Mouse (Mus musculus): Measurements from ENCODE around the gene Akr1d1. TPM values are rescaled to one million over a fixed set of nuclear protein-coding genes. Genes with fewer than 3 reads are reported as not detected.

The Akr1d1 gene
- polyA plus RNA-seq, 1 experiment from 2014 or later = not detected

DNA sequence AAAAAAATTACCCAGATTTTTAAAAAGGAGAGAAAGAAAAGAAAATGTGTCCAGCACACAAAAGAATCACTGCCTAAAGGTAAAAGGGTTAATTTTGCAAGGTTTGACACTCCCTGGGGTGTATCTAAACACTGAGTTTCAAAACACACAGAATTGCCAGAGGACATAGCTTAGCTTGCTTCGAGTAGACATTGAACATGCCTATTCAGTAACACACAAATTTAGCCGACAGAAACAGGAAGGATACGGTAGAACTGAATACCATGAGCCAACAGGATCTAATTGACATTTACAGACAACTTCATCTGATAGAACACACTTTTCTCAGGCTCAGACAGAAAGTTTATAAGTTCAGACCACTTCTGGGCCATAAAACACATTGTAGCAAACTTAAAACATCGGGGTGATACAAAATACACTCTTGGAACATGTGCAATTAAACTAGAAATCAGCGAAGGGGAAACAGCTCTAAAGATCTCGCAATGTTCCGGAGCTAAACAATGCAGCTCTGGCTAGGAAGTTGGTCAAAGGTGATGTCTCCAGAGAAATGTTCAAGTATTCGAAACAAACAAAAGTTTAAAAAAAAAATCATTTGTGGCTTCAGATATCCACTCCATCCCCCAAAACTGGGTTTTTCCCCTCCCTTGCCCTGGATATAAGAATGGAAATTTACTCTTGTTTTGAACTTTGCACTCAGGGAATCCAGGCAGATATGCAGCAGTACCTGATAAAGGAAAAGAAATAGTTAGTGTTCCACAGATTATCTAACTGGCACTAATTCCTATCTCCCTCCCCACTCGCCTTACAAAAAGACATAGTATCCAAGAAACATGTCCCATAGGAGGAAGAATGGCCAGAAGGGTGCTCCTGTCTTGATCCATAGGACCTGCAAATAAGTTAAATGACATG is 73.1 kb downstream of the Akr1d1 start:
- 48% methylated on average over 9 of the region's 9 CpGs for WGBS
- no peaks in the 10 kb centered on the region for H3K9me3 ChIP-seq (ENCODE audit: control insufficient read depth, low read length)
- no peaks in the 10 kb centered on the region for H3K4me1 ChIP-seq (ENCODE audit: control insufficient read depth, insufficient read depth, low read length)
- H3K27me3 ChIP-seq (ENCODE audit: control insufficient read depth, insufficient read depth, low read length) = no peaks in the 10 kb centered on the region
- no peak overlapping the region for H3K27ac ChIP-seq (ENCODE audit: low read depth, low read length)
- no peak overlapping the region for H3K9ac ChIP-seq (replicated peaks; ENCODE audit: low read depth, low read length)
- H3K4me3 ChIP-seq (ENCODE audit: low read depth, low read length) = no peak overlapping the region
- ATAC-seq (ENCODE audit: low read depth) = no peak
- no peak overlapping the region for H3K4me2 ChIP-seq (ENCODE audit: low read depth, low read length)
- no peaks in the 10 kb centered on the region for H3K36me3 ChIP-seq (ENCODE audit: control insufficient read depth, insufficient read depth, low read length)

DNA sequence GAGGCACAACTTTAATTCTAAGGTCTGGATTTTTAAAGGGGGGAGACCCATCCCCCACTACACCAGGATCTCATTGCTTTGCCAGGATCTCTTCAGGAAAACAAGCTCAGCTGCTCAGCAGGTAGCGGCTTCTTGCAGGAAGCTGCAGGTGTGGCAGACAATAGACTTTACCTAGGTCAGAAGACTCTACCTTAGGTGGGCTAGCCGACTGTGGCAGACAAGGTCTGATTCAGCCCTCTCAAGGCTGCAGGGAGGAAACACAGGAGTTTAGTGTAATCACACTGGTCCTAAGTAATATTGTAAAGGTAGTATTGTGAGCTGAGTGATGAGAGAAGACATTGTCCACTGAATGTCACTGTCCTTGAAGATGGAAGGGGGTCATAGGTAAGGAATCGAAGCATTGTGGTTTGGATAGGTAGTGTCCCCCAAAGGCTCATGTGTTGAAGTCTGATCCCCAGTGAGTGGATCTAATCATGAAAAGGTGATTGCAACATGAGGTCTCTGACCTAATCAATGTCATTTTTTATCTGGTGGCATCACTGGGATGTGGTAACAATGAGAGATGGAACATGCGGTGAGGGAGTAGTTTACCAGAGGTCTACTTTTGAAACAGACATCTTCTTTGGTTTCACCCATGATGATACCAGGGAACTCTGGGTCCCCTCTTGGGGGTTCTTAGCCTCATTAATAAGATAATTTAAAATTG is 74.4 kb downstream of the Akr1d1 start:
- Histone ChIP-seq H3K36me3 (ENCODE audit: control insufficient read depth, insufficient read depth, low read length) (no peaks in the 10 kb centered on the region), H3K4me2 (ENCODE audit: low read depth, low read length) (no peak overlapping the region), H3K4me1 (ENCODE audit: control insufficient read depth, insufficient read depth, low read length) (no peaks in the 10 kb centered on the region), H3K9ac (replicated peaks; ENCODE audit: low read depth, low read length) (no peak overlapping the region), H3K27me3 (ENCODE audit: control insufficient read depth, insufficient read depth, low read length) (no peaks in the 10 kb centered on the region), H3K9me3 (ENCODE audit: control insufficient read depth, low read length) (no peaks in the 10 kb centered on the region), H3K27ac (ENCODE audit: low read depth, low read length) (no peak overlapping the region), H3K4me3 (ENCODE audit: low read depth, low read length) (no peak overlapping the region)
- WGBS = 87% methylated on average over 4 of the region's 4 CpGs
- ATAC-seq (ENCODE audit: low read depth) = no peak

DNA sequence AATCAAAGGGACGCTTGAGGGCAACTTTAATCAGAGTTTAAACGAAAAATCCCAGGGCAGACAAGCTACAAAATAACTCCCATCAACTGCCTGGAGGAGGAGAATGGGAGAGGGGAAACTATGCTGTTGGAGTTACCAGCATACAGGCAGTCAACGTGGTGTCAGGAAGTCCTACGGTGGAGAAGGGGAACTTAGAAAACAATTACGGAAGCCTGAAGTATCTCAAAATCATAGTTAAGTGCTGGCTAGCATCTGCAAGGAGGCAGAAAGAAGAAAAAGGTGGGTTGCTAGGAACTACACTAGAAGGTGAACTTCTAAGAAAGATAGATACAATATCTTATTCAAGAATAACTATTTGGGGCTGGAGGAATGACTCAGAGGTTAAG is 74.9 kb downstream of the Akr1d1 start:
- Histone ChIP-seq H3K4me3 (ENCODE audit: low read depth, low read length) (no peak overlapping the region), H3K9me3 (ENCODE audit: control insufficient read depth, low read length) (no peaks in the 10 kb centered on the region), H3K27me3 (ENCODE audit: control insufficient read depth, insufficient read depth, low read length) (no peaks in the 10 kb centered on the region), H3K36me3 (ENCODE audit: control insufficient read depth, insufficient read depth, low read length) (no peaks in the 10 kb centered on the region), H3K27ac (ENCODE audit: low read depth, low read length) (no peak overlapping the region), H3K4me1 (ENCODE audit: control insufficient read depth, insufficient read depth, low read length) (no peaks in the 10 kb centered on the region), H3K9ac (replicated peaks; ENCODE audit: low read depth, low read length) (no peak overlapping the region), H3K4me2 (ENCODE audit: low read depth, low read length) (no peak overlapping the region)
- ATAC-seq (ENCODE audit: low read depth) = no peak
- WGBS = 70% methylated on average over 5 of the region's 5 CpGs

DNA sequence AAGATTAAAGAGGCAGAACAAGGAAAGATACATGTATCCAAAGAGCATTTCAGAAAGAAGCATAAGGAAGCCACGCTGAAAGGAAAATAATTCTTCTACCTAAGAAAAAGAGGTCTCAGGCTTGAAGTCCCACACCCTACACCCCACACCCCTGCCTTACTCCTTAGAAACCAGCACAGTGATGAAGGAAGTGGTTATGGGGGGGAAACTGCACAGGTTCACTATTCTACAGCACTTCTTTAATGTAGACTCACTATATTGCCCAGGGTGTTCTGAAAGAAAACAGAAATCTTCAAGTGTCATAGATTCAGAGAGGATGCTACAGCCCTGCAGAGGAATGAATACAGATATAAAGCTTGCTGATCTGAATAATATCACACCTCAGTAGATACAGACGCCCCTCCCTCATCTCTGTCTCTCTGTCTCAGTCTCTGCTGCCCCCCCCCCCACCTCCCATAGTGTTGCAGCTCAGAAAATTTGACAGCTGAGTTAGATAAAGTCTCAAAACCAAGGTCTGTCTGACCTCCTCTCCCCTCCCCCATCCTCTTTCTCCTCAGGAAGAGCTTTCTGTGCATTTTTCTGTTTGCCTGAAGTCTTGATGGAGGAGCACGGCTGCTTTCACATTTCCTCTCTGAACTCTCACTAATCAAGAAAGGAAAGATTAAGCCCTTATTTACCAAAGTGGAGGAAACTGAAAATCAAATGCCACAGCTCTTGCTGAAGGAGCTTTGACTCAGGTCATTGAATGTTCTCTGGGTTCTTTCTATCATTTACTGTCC is 77.7 kb downstream of the Akr1d1 start:
- Histone ChIP-seq H3K4me3 (ENCODE audit: low read depth, low read length) (no peak overlapping the region), H3K9me3 (ENCODE audit: control insufficient read depth, low read length) (no peaks in the 10 kb centered on the region), H3K36me3 (ENCODE audit: control insufficient read depth, insufficient read depth, low read length) (no peaks in the 10 kb centered on the region), H3K27me3 (ENCODE audit: control insufficient read depth, insufficient read depth, low read length) (no peaks in the 10 kb centered on the region), H3K4me1 (ENCODE audit: control insufficient read depth, insufficient read depth, low read length) (no peaks in the 10 kb centered on the region), H3K9ac (replicated peaks; ENCODE audit: low read depth, low read length) (no peak overlapping the region), H3K27ac (ENCODE audit: low read depth, low read length) (no peak overlapping the region), H3K4me2 (ENCODE audit: low read depth, low read length) (no peak overlapping the region)
- no peak for ATAC-seq (ENCODE audit: low read depth)
- 76% methylated on average over 3 of the region's 3 CpGs for WGBS

DNA sequence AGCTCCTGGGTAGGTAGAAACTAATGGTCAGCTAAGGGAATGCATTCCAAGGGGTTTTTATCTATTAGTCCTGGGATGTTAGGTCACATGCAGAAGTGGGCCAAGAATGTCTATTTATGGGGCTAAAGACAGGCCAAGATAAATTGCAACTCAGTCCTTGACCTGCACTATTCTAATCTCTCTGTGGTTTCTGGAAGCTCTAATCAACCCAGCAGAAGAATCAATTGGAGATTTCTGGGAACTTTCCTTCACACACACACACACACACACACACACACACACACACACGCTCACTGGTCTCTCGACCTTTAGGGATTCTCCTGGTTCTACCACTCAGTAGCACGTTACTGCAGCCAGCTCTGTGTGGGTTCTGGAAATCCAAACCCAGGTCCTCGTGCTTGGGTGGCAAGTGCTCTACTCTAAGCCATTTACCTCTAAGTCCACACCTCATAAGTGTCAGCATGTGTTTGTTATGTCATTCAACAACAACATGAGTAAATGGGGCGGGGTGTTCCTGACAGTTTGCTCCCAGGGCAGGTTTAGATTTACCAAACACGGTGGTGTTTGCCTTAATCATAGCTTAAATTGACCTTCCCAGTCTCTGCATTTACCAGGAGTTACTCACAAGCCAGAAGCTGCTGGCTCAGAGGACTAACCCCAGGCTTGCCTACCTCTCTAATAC is 82.8 kb downstream of the Akr1d1 start:
- Histone ChIP-seq H3K9me3 (ENCODE audit: control insufficient read depth, low read length) (no peaks in the 10 kb centered on the region), H3K4me3 (ENCODE audit: low read depth, low read length) (no peak overlapping the region), H3K36me3 (ENCODE audit: control insufficient read depth, insufficient read depth, low read length) (no peaks in the 10 kb centered on the region), H3K4me1 (ENCODE audit: control insufficient read depth, insufficient read depth, low read length) (no peaks in the 10 kb centered on the region), H3K9ac (replicated peaks; ENCODE audit: low read depth, low read length) (no peak overlapping the region), H3K27ac (ENCODE audit: low read depth, low read length) (no peak overlapping the region), H3K27me3 (ENCODE audit: control insufficient read depth, insufficient read depth, low read length) (no peaks in the 10 kb centered on the region), H3K4me2 (ENCODE audit: low read depth, low read length) (no peak overlapping the region)
- ATAC-seq (ENCODE audit: low read depth) = no peak
- 84% methylated on average over 6 of the region's 6 CpGs for WGBS

DNA sequence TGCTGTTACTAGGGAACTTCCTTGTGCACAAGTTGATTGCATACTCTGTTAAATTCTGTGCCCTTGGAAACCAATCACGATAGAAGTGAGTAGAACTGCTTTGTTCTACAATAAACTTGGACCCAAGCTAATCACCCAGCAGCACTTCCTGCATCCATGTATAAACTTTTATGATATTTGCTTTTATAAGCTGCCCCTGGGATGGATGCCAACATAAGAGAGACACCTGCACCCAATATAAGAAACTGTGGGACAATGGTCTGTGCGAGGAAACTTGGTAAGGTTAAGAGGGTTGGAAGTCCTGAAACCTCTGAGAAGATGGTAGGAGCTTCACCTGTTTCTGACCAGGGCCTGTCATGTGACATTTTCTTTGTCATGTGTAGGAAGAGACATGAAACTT is 85.5 kb downstream of the Akr1d1 start:
- 91% methylated on average over 2 of the region's 2 CpGs for WGBS
- no peaks in the 10 kb centered on the region for H3K27me3 ChIP-seq (ENCODE audit: control insufficient read depth, insufficient read depth, low read length)

DNA sequence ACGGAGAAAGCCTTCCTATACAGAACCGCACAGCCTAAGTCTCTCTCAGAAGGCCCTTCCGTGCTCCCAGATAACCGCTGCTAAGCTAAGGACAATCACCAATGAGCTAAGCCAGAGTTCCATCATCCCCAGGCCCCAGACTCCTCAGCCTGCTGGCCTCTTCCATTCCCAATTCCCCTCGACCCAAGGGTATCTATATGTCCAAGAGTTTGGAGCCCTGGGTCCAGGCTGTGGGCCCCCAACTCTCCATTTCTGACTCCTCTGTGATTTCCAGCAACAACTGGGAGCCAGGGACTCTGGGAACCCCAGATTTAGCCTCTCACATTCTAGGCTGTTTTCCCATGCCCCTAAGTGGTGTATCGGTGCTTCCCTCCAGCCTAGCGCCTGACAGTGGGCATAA is 86.2 kb downstream of the Akr1d1 start:
- Histone ChIP-seq H3K4me1 (ENCODE audit: control insufficient read depth, insufficient read depth, low read length) (no peaks in the 10 kb centered on the region), H3K4me2 (ENCODE audit: low read depth, low read length) (no peak overlapping the region), H3K27me3 (ENCODE audit: control insufficient read depth, insufficient read depth, low read length) (no peaks in the 10 kb centered on the region), H3K27ac (ENCODE audit: low read depth, low read length) (no peak overlapping the region), H3K36me3 (ENCODE audit: control insufficient read depth, insufficient read depth, low read length) (no peaks in the 10 kb centered on the region), H3K9ac (replicated peaks; ENCODE audit: low read depth, low read length) (no peak overlapping the region), H3K4me3 (ENCODE audit: low read depth, low read length) (no peak overlapping the region), H3K9me3 (ENCODE audit: control insufficient read depth, low read length) (no peaks in the 10 kb centered on the region)
- WGBS = 96% methylated on average over 7 of the region's 7 CpGs
- ATAC-seq (ENCODE audit: low read depth) = no peak

More for the DNA sequence above, 85.5 kb downstream of the Akr1d1 start:
- Histone ChIP-seq H3K9ac (replicated peaks; ENCODE audit: low read depth, low read length) (no peak overlapping the region), H3K27ac (ENCODE audit: low read depth, low read length) (no peak overlapping the region), H3K4me3 (ENCODE audit: low read depth, low read length) (no peak overlapping the region), H3K9me3 (ENCODE audit: control insufficient read depth, low read length) (no peaks in the 10 kb centered on the region), H3K36me3 (ENCODE audit: control insufficient read depth, insufficient read depth, low read length) (no peaks in the 10 kb centered on the region), H3K4me2 (ENCODE audit: low read depth, low read length) (no peak overlapping the region), H3K4me1 (ENCODE audit: control insufficient read depth, insufficient read depth, low read length) (no peaks in the 10 kb centered on the region)
- ATAC-seq (ENCODE audit: low read depth) = no peak

DNA sequence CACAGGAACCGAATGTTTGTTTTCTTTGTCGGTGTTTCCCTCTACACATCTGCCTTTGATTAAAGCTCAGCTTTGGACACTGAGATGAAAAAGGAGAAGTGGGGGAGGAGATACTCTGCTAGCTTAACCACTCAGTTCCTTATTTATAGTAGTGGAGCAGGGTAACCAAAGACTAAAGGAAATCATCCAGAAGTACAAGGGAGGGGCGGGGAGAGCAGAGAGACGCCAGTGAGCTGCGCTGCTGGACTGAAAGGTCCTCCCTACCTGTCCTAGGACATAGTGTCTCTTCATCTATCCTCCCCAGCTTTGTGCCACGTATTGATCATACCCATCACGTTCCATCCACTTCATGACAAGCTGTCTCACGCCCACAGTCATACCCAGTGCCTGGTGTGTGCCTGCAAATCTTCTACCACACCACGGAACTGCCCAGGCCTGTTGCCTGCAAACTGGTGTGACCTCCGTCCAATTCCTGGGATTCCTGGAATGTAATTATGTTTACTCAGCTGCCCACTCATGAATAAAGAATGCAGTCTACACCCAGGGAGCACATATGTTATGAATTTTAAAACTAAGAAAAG is 87.5 kb downstream of the Akr1d1 start:
- no peaks in the 10 kb centered on the region for H3K9me3 ChIP-seq (ENCODE audit: control insufficient read depth, low read length)
- no peaks in the 10 kb centered on the region for H3K36me3 ChIP-seq (ENCODE audit: control insufficient read depth, insufficient read depth, low read length)
- H3K9ac ChIP-seq (replicated peaks; ENCODE audit: low read depth, low read length) = no peak overlapping the region
- H3K4me3 ChIP-seq (ENCODE audit: low read depth, low read length) = no peak overlapping the region
- H3K4me2 ChIP-seq (ENCODE audit: low read depth, low read length) = no peak overlapping the region
- H3K4me1 ChIP-seq (ENCODE audit: control insufficient read depth, insufficient read depth, low read length) = no peaks in the 10 kb centered on the region
- H3K27me3 ChIP-seq (ENCODE audit: control insufficient read depth, insufficient read depth, low read length) = no peaks in the 10 kb centered on the region
- no peak for ATAC-seq (ENCODE audit: low read depth)
- 69% methylated on average over 10 of the region's 10 CpGs for WGBS
- no peak overlapping the region for H3K27ac ChIP-seq (ENCODE audit: low read depth, low read length)

Measured in neural tube, embryonic 14.5 days (tissue).